Mouse (Mus musculus) urinary bladder, adult 18-20 months (tissue): Measurements from ENCODE around the gene Ank2.

Experiments used
- DNase-seq, 2 experiments: peaks; one replicate each; pipeline ENCODE4 v3.0.0; 2022; ENCODE audit warnings: low spot score in 2 of 2, mixed read lengths in 2 of 2

The Ank2 gene

DNA sequence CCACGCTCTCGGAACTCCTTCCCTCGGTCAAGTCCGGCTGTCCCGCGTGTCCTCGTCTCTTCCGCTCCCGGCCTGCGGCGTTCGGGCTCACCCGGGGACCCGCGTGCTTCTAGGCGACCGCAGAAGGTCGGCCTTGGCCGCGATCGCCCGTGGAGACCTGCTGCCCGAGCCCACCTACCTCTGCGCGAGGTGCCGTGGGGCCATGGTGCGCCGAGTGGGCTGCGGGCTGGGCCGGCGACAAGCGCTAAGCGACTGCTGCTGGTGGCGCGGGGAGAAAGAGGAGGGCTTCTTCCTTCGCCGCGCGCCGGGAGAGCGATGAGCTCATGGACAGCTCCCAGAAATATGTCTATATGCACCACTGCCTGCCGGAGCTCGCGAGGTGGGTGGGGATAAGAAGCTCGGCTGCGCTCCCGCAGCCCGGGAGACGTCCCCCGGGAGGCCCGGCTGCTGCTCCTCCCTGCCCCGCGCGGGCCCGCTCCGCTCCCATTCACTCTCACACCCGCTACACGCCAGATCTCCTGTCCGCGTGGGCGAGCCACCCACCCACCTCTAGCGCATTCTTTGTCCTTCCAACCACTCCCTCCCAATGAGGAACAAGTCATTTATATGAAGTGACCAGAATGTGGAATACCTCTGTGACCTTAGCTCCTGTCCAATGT, at the start of gene Ank2:
Ank2 (minus strand) TSS at position 609 of the 659 bp plus-strand sequence.
- DNase-seq, result peak; percentile 4 to 6

DNA sequence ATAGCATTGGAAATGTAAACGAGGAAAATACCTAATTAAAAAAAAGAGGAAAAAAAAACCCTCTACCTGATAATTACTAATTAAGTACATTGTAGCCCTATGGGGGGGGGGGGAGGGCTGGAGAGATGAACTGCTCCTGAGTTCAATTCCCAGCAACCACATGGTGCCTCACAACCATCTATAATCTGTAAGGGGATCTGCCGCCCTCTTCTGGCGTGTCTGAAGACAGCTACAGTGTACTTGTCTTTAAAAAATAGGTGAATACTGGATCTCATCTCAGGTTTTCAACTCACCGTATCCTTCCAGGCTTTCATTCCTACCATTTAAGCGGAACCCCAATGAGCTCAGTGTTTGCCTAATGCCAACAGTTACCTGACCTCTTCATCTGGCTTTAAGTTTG, 48.7 kb upstream of the Ank2 start:
- DNase-seq, result no peak

GRCm38 (mm10) chr3:127544610-127545121, 45.5 kb upstream of the Ank2 start:
- DNase-seq, result no peak

DNA sequence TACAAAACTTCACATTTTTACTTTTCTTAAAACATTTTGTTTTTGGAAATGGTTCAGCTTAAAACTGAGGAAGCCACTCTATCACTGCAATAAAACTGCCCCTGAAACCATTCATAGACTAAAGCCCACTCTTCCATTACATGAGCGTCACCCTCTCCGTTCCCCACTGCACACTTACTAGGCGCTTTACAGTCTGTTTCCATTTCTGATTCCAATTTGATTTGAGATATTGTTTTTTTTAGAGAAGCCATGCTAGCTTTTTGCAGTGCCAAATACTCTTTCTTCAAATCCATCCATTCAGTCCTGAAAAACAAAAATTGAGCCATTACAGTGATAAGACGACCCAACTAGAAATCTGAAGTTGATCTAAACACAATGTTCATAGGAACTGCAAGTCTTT, 44.8 kb upstream of the Ank2 start:
- no peak for DNase-seq

- no peak for DNase-seq
Measured at GRCm38 (mm10) chr3:127539193-127539592, 40.0 kb upstream of the Ank2 start.

GRCm38 (mm10) chr3:127530293-127530692, 31.1 kb upstream of the Ank2 start:
- DNase-seq, result no peak

- DNase-seq, result no peak
Measured at GRCm38 (mm10) chr3:127529824-127530223, 30.7 kb upstream of the Ank2 start.

- no peak for DNase-seq
Measured at GRCm38 (mm10) chr3:127529210-127529609, 30.1 kb upstream of the Ank2 start.

DNA sequence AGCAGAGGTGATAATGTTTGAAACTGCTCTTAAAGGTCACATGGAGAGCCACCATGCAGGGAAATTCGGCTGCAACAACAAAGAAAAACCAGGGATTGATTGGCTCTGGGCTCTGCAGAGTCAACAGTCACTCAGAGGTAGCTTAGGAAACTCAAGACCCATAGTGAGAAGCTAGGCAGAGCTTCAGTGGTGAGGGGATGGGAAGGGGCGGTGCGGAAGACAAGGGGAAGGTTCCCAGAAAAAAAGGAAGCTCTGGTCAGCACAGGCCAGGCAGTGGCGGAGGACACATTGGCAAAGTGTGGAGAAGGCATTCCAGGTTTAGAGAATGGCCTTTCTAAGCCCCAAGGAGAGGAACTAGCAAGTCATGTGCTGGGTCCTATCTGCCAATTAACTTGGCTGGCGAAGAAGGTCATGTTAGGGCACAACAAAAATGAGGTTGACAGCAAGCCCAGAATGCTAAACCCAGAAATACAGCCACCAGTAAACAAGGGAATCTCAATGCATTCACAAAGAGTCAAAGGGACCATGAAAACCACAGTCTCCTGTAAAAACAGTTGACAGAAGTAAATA, 28.4 kb upstream of the Ank2 start:
- no peak for DNase-seq

DNA sequence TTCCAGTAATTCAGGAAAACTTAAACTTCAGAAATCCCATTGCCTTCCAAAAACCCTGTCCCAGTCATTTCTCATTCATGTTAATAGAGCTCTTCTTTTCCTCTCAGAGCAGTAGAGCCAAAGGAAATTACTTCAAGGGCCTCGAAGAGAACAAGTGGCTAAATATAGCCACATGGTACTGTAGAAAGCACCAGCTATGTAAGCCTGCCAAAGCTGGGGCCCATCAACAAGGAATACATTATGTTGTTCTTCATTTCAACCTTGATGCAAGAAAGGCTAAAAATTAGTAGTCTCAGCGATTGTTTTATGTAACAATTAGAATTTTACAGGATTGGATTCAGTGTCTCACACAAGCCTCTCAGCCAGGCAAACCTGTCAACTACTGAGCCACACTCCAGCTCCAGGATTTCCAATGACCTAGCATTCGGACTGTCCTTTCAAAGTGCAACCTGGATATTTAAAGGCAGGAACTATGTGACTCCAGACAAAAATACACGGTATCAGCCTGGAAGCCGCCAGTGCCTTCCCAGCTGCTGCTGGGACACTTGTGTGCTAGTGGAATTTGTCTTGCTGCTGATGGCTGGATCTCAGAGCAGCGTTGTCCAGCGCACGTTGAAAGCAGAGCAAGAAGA, 26.2 kb upstream of the Ank2 start:
- DNase-seq, result no peak

- DNase-seq, result no peak
Measured at GRCm38 (mm10) chr3:127521156-127521555, 22.0 kb upstream of the Ank2 start.

GRCm38 (mm10) chr3:127520300-127520699, 21.1 kb upstream of the Ank2 start:
- DNase-seq, result no peak

DNA sequence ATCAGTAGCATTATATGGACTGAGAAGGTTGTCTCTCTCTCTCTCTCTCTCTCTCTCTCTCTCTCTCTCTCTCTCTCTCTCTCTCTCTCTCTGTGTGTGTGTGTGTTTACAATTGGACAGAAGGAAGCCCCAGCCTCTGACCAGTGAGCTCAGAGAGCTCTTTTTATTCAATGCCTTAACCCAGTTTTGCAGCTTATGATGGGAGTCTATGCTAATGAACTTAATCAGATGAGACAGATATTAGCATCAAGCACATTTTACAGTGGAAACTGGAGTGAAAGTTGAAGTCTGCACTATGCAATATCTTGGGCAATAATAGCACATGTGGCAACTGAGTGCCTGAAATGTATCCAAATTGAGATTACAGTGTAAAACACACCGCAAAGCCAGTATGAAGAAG, 16.1 kb upstream of the Ank2 start:
- no peak for DNase-seq

DNA sequence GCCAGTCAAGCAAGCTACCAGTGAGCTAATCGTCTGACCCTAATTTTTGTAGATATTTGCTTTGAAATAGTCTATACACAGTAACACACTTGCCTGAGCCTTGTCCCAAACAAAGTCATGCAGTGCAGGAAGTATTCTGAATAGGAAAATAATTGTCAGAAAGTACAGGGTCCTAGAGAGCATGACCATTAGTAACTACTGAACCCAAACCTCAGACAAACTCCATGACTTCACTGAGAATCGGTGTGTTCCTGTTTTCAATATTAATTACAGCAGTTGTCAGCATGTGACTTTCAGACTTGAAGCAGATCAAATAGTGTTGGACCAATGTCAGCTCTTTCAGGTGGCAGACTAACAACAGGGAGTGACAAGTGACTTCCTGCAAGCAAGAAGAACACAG, 14.5 kb upstream of the Ank2 start:
- no peak for DNase-seq

DNA sequence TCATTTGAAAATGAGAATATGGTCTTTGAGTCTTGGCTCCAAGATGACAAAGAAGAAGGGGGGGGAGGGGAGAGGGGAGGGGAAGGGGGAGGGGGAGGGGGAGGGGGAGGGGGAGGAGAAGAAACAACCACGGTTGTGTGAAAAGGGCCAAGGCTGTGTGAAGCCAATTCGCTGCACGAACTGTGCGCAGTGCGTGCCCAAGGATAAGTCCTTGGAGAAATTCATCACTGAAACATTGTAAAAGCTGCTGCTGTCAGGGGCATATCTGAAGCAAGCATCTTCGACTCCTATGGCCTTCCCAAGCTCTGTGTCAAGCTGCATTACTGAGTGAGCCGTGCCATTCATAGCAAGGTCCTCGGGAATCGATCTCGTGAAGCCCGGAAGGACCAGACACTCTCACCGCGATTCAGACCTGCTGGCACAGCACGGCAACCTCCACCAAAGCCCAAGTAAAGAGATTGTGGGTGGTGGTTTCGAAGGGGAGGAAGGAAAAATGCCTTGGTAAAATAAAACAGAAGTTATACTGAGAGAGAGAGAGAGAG, 13.7 kb upstream of the Ank2 start:
- DNase-seq, result no peak

DNA sequence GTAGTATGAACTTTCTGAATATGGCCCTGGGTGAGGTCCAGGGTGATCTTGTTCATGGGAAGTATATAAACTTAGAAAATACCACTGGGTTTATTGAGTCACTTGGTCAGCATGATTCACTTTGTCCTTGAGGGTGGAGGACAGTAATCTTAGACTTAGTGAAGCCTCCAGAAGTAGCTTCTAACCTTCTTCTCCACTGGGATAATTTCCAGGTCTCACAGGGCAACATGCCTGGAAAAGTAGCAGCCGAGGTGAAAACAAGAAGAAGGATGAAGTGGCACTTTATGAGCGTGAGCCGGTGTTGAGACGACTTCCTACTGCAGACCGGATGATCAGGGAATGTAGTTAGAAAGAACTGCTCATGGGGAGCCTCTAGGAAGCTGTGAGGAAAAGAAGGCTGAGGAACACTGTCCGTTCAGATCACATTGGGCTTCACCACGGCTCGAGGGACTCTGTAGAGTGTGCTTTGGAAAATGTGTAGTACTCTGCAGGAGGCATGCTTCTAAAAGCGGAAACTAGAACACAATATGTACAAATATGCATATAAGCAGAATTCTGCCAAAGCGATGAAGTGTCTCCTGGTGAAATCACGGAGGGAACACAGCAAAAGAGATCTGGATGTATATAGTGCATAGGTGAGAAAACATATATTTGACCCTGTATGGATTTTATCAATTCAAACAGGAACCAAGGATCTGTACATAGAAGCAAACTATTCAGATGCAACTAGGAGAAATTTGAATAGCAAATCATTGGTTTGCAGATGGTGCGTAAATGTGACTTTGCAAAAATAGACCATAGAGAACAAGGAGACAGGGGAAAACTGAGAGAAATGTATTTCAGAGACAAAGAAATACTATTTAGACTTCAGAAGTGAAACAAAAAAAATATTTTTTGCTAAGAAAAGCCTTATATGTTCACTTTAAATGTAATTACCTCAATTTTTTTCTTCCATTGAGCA, 12.9 kb upstream of the Ank2 start:
- DNase-seq, result no peak

- no peak for DNase-seq
Measured at GRCm38 (mm10) chr3:127507878-127508783, 9.0 kb upstream of the Ank2 start.

DNA sequence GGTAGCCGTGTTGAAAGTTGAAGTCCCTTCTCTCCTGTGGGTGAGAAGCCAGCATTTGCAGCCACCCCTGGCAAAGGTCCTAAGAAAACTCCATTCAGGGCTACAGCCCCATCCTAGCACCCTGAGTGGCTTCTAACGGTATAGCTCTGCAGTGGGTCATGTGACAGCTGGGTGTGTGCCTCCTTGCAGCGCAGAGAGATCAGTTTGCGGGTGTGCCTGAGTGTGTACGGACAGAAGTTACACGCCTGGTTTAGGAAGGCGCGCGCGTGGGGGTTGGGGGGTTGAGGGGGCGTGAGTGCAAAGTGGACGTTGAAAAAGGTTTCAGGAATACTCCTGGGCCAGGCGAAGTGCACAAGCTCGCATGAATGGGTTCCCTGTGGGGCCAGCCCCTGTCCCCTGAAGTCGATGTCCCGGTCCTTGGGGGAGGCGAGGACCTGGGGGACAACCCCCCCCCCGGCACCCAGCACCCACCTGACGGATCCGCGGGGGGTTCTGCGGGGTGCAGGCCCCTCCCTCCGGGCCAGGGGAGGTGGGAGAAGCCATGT, 881 bp downstream of the Ank2 start:
- peak in 1 of 2 experiments; percentile 1 for DNase-seq

DNA sequence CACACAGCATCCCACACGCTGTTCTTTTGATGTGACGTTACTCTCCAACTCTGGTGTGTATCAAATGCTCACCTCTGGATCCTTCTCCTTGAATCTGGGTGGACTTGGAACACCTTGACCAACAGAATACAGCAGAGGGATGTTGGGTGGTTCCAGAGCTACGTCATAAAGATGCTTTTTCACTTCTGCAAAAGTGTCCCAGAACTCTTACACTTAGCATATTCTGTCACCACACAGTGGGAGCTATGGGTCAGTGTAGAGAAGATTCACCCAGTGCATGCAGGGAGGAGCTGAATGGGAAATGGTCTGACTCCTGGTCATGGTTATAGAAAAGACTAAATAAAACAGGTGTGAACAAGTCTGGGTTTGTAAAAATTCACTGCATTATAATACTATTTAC, 6.5 kb downstream of the Ank2 start:
- no peak for DNase-seq

DNA sequence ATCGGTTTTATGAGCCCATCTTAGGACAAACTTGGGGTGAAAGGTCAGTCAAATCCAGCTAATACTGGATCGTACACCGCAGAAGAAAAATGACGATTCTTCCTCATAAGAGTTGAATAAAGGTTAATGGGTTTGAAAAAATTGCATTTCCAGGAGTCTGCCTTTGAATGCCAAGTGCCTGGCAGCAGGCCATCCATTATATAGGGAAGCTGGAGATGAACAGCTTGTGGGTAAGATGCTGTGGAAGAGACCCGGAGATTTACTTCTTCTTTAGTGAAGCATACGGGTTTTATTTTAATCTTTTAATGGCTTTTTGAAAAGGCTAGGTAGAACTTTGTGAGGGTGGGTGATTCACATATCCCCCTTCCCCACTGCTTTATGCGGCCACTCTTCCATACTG, 11.8 kb downstream of the Ank2 start:
- DNase-seq, result no peak
